Comparison of ENCODE assay signal across 9 mouse cellular contexts in genomic region chr10:117672693-117673092, GRCm38 (mm10). TPM values are rescaled to one million over a fixed set of nuclear protein-coding genes. Genes with fewer than 3 reads are reported as not detected.
A peak's percentile ranks its signal among the peaks of the same experiment; 100 is the strongest.
DNase-seq lines count a peak whose midpoint lies in the region; ATAC-seq lines count a peak whose summit lies in the region.
"Had no signal": no experiment of that assay in that cellular context is flagged by ENCODE, and none has a peak within 500 bp of the region (broad histone marks: within the 10 kb centered on the region; RNA-seq: fewer than 3 reads in every experiment).

No protein-coding gene starts in this region.

- H3K36me3 ChIP-seq in forebrain, embryonic 16.5 days (ENCODE audit: control insufficient read depth, insufficient read depth): no peaks in the 10 kb centered on the region
- peaks cover 13% of the 10 kb centered on the region for H3K36me3 ChIP-seq in limb, embryonic 10.5 days

- H3K27me3 ChIP-seq in forebrain, embryonic 16.5 days (replicated peaks; ENCODE audit: control insufficient read depth, insufficient read depth, low read length): no peaks in the 10 kb centered on the region
- no peaks in the 10 kb centered on the region; the same call in 1 of the 2 replicates for H3K27me3 ChIP-seq in limb, embryonic 10.5 days (ENCODE audit: low read depth, poor library complexity, severe bottlenecking)

- DNase-seq in kidney, postnatal 25 days: peak; percentile 41 to 54
- no peak for DNase-seq in kidney, postnatal 14 days
- DNase-seq in brain, embryonic 18.5 days (ENCODE audit: low read depth, low spot score): peak; percentile 28
- DNase-seq in limb, embryonic 10.5 days (ENCODE audit: low spot score): no peak

- H3K9ac ChIP-seq in forebrain, embryonic 16.5 days (replicated peaks; ENCODE audit: low read depth, low read length): no peak overlapping the region

- peak; percentile 49 for ATAC-seq in forebrain, embryonic 16.5 days
- ATAC-seq in erythroblast, adult 5-6 weeks (replicated peaks; ENCODE audit: low FRiP score, poor library complexity, severe bottlenecking): no peak
- no peak for ATAC-seq in megakaryocyte progenitor cell, adult 5-6 weeks (replicated peaks; ENCODE audit: poor library complexity)

- WGBS in forebrain, embryonic 16.5 days: 14% methylated on average over 7 of the region's 7 CpGs
- whole genome bisulfite sequencing in limb, embryonic 10.5 days: 64% methylated on average over 7 of the region's 7 CpGs

- no peak overlapping the region for H3K4me3 ChIP-seq in forebrain, embryonic 16.5 days (replicated peaks; ENCODE audit: low read length)
- no peak overlapping the region for H3K4me3 ChIP-seq in limb, embryonic 10.5 days
- H3K4me3 ChIP-seq: megakaryocyte, embryonic 14.5 days had no signal

- H3K4me2 ChIP-seq in forebrain, embryonic 16.5 days (ENCODE audit: low read length): no peak overlapping the region

- H3K27ac ChIP-seq in forebrain, embryonic 16.5 days (ENCODE audit: low read length): no peak overlapping the region
- peak overlapping the region; percentile 65 for H3K27ac ChIP-seq in limb, embryonic 10.5 days
- H3K27ac ChIP-seq: kidney, postnatal 0 days had no signal

- H3K4me1 ChIP-seq in forebrain, embryonic 16.5 days (replicated peaks; ENCODE audit: control insufficient read depth, insufficient read depth, low read length): peaks cover 16% of the 10 kb centered on the region
- peaks cover 48% of the 10 kb centered on the region for H3K4me1 ChIP-seq in limb, embryonic 10.5 days

- no peaks in the 10 kb centered on the region for H3K9me3 ChIP-seq in forebrain, embryonic 16.5 days (ENCODE audit: control insufficient read depth, low read length)
- H3K9me3 ChIP-seq in limb, embryonic 10.5 days (replicated peaks): no peaks in the 10 kb centered on the region

RNA-seq across cellular contexts. Expression of gene Mdm2, which starts 37.9 kb away (rescaled TPM):
- 65.4 and 71.1 TPM in 2 replicates for polyA plus RNA-seq in forebrain, embryonic 16.5 days (2015; fragmentation: Nextera tagmentation; extraction: Ambion mirVana)
- polyA plus RNA-seq in limb, embryonic 10.5 days (2016; fragmentation: Nextera tagmentation; extraction: Ambion mirVana): 56.3 and 62.4 TPM in 2 replicates
- total RNA-seq in erythroblast, adult 5-6 weeks (2015; ENCODE audit: low replicate concordance): 29.8 and 38.7 TPM in 2 replicates
- total RNA-seq in erythroblast, adult 5-6 weeks (2017; ENCODE audit: low replicate concordance): 28.7 and 41.1 TPM in 2 replicates
- total RNA-seq in megakaryocyte progenitor cell, adult 5-6 weeks (2015): 68.6 and 74.8 TPM in 2 replicates
- total RNA-seq in megakaryocyte progenitor cell, adult 5-6 weeks (2017): 44.0 and 63.1 TPM in 2 replicates

RNA-seq across cellular contexts. Expression of gene Cpm, which starts 43.4 kb away (rescaled TPM):
- polyA plus RNA-seq in forebrain, embryonic 16.5 days (2015; fragmentation: Nextera tagmentation; extraction: Ambion mirVana): 4.5 and 4.6 TPM in 2 replicates
- polyA plus RNA-seq in limb, embryonic 10.5 days (2016; fragmentation: Nextera tagmentation; extraction: Ambion mirVana): 22.5 and 31.5 TPM in 2 replicates
- 0.63 TPM in 1 of 2 replicates, not detected in the other for total RNA-seq in erythroblast, adult 5-6 weeks (2015; ENCODE audit: low replicate concordance)
- 0.60 TPM in 1 of 2 replicates, not detected in the other for total RNA-seq in erythroblast, adult 5-6 weeks (2017; ENCODE audit: low replicate concordance)
- total RNA-seq in megakaryocyte progenitor cell, adult 5-6 weeks (2015): not detected in 2 replicates
- total RNA-seq in megakaryocyte progenitor cell, adult 5-6 weeks (2017): 0.17 TPM in 1 of 2 replicates, not detected in the other

Comparison
In these comparisons a context has a peak if more than half of its experiments do, and no peak if none do; other contexts are left out.
1. DNase-seq: peak in kidney, postnatal 25 days (2 of 2) and brain, embryonic 18.5 days (single experiment); none in kidney, postnatal 14 days (single experiment) and limb, embryonic 10.5 days (single experiment).